Mouse (Mus musculus): ENCODE measurements around the gene 1700028P14Rik. TPM values are rescaled to one million over a fixed set of nuclear protein-coding genes. Genes with fewer than 3 reads are reported as not detected.

1700028P14Rik gene
- polyA plus RNA-seq, 1 experiment from 2014 or later = 2.5 TPM

- Histone ChIP-seq H3K27me3 (no peaks in the 10 kb centered on the region), H3K4me2 (no peak overlapping the region), H3K4me3 (no peak overlapping the region), H3K9me3 (no peaks in the 10 kb centered on the region), H3K36me3 (no peaks in the 10 kb centered on the region), H3K27ac (replicated peaks) (no peak overlapping the region), H3K4me1 (replicated peaks) (no peaks in the 10 kb centered on the region), H3K9ac (no peak overlapping the region)
- no peak for ATAC-seq (ENCODE audit: low FRiP score, low read depth)
- 94% methylated on average over 4 of the region's 4 CpGs for WGBS
Observed at GRCm38 (mm10) chr19:23521831-23522230, 130.8 kb downstream of the 1700028P14Rik start.

GRCm38 (mm10) chr19:23521071-23521470, 131.5 kb downstream of the 1700028P14Rik start:
- H3K27me3 ChIP-seq = no peaks in the 10 kb centered on the region
- no peak overlapping the region for H3K27ac ChIP-seq (replicated peaks)
- ATAC-seq (ENCODE audit: low FRiP score, low read depth) = no peak
- H3K36me3 ChIP-seq = no peaks in the 10 kb centered on the region
- no peaks in the 10 kb centered on the region for H3K9me3 ChIP-seq
- WGBS = 92% methylated on average over 8 of the region's 8 CpGs
- no peaks in the 10 kb centered on the region for H3K4me1 ChIP-seq (replicated peaks)
- no peak overlapping the region for H3K4me3 ChIP-seq
- H3K9ac ChIP-seq = no peak overlapping the region
- no peak overlapping the region for H3K4me2 ChIP-seq

- ATAC-seq (ENCODE audit: low FRiP score, low read depth) = no peak
- H3K9ac ChIP-seq = no peak overlapping the region
- no peaks in the 10 kb centered on the region for H3K27me3 ChIP-seq
- H3K27ac ChIP-seq (replicated peaks) = no peak overlapping the region
- H3K4me3 ChIP-seq = no peak overlapping the region
- H3K36me3 ChIP-seq = no peaks in the 10 kb centered on the region
- H3K9me3 ChIP-seq = no peaks in the 10 kb centered on the region
- H3K4me2 ChIP-seq = no peak overlapping the region
- 92% methylated on average over 5 of the region's 5 CpGs for WGBS
- H3K4me1 ChIP-seq (replicated peaks) = no peaks in the 10 kb centered on the region
Observed at GRCm38 (mm10) chr19:23520629-23521028, 132.0 kb downstream of the 1700028P14Rik start.

- no peak overlapping the region for H3K27ac ChIP-seq (replicated peaks)
- no peak overlapping the region for H3K4me2 ChIP-seq
- H3K9ac ChIP-seq = no peak overlapping the region
- H3K27me3 ChIP-seq = no peaks in the 10 kb centered on the region
- ATAC-seq (ENCODE audit: low FRiP score, low read depth) = no peak
- no peak overlapping the region for H3K4me3 ChIP-seq
- WGBS = 89% methylated on average over 5 of the region's 5 CpGs
- no peaks in the 10 kb centered on the region for H3K36me3 ChIP-seq
- no peaks in the 10 kb centered on the region for H3K4me1 ChIP-seq (replicated peaks)
- no peaks in the 10 kb centered on the region for H3K9me3 ChIP-seq
Observed at GRCm38 (mm10) chr19:23518477-23518876, 134.1 kb downstream of the 1700028P14Rik start.

- WGBS = 49% methylated on average over 2 of the region's 2 CpGs
- Histone ChIP-seq H3K9ac (no peak overlapping the region), H3K4me3 (no peak overlapping the region), H3K9me3 (no peaks in the 10 kb centered on the region), H3K4me1 (replicated peaks) (peaks cover 13% of the 10 kb centered on the region), H3K27ac (replicated peaks) (no peak overlapping the region), H3K4me2 (no peak overlapping the region), H3K36me3 (no peaks in the 10 kb centered on the region), H3K27me3 (no peaks in the 10 kb centered on the region)
- no peak for ATAC-seq (ENCODE audit: low FRiP score, low read depth)
Observed at GRCm38 (mm10) chr19:23511303-23511702, 141.3 kb downstream of the 1700028P14Rik start.

Other genes starting within 250 kb of the 1700028P14Rik start
- 1.4 and 1.7 TPM in 2 replicates for gene Mamdc2, start 204.4 kb downstream of the 1700028P14Rik start, polyA plus RNA-seq (2015; fragmentation: Nextera tagmentation; extraction: Ambion mirVana)
- gene Ptar1, start 34.6 kb upstream of the 1700028P14Rik start, polyA plus RNA-seq (2015; fragmentation: Nextera tagmentation; extraction: Ambion mirVana) = 4.2 and 4.3 TPM in 2 replicates
- gene Apba1, start 106.1 kb upstream of the 1700028P14Rik start, polyA plus RNA-seq (2015; fragmentation: Nextera tagmentation; extraction: Ambion mirVana) = 14.1 and 15.8 TPM in 2 replicates

All from hindbrain, embryonic 15.5 days (tissue).